Mouse (Mus musculus): ENCODE results near the gene Disp2.

DNA sequence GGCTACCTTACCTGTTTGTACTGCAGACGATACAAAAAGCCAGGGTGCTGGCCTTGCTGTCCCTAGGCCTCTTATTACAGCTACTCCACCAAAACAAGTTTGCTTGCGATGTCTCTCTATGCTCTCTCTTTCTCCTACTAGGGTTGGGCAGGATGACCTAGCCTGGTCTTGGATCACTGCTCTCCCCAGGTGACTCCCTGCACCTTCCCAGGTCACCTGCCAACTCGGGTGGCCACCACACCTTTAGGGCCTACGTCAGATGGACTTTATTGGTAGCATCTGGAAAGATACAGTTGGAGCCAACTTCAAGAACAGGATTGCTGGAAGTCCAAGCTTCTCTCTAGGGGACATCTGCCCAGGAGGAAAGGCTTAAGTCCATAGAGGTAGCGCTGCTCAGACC, 14.6 kb upstream of the Disp2 start:
- TF ChIP-seq CTCF (conservative IDR thresholded peaks at IDR 0.05; ENCODE audit: low read length) (no peak), POU5F1 (IDR thresholded peaks at IDR 0.05; ENCODE audit: borderline replicate concordance, low read length) (no peak), NANOG (IDR thresholded peaks at IDR 0.05; ENCODE audit: borderline replicate concordance, low read length) (no peak)
